20 mouse cellular contexts compared by ENCODE assay signal in genomic region chr6:148640595-148640994, GRCm38 (mm10).
"Had no signal": no experiment of that assay in that cellular context is flagged by ENCODE, and none has a peak within 500 bp of the region (broad histone marks: within the 10 kb centered on the region; RNA-seq: fewer than 3 reads in every experiment).

No protein-coding gene starts in this region.

- ATAC-seq: intestine, embryonic 15.5 days; midbrain, embryonic 15.5 days had no signal

- DNase-seq: kidney, adult 18-20 months; kidney, adult 9 months; kidney, postnatal 14 days; kidney, postnatal 4 days; left cerebral cortex, postnatal 4 days; lung, postnatal 10 days; lung, postnatal 36 days; right cerebral cortex, adult 18-20 months; right cerebral cortex, postnatal 14 days; thymus, adult 2 months; thymus, postnatal 14 days; thymus, postnatal 4 days had no signal

- H3K27ac ChIP-seq: intestine, embryonic 15.5 days; limb, embryonic 13.5 days; lung, embryonic 15.5 days; midbrain, embryonic 12.5 days; midbrain, embryonic 15.5 days; neural tube, embryonic 12.5 days; neural tube, embryonic 15.5 days; stomach, postnatal 0 days had no signal

- H3K36me3 ChIP-seq: intestine, embryonic 15.5 days; limb, embryonic 13.5 days; lung, embryonic 15.5 days; midbrain, embryonic 12.5 days; midbrain, embryonic 15.5 days; neural tube, embryonic 12.5 days; neural tube, embryonic 15.5 days had no signal

- H3K4me2 ChIP-seq: intestine, embryonic 15.5 days; limb, embryonic 13.5 days; lung, embryonic 15.5 days; midbrain, embryonic 12.5 days; midbrain, embryonic 15.5 days; neural tube, embryonic 12.5 days; neural tube, embryonic 15.5 days had no signal

- H3K4me1 ChIP-seq: intestine, embryonic 15.5 days; limb, embryonic 13.5 days; lung, embryonic 15.5 days; midbrain, embryonic 12.5 days; midbrain, embryonic 15.5 days; neural tube, embryonic 12.5 days; neural tube, embryonic 15.5 days had no signal

- H3K9ac ChIP-seq: intestine, embryonic 15.5 days; limb, embryonic 13.5 days; lung, embryonic 15.5 days; midbrain, embryonic 12.5 days; midbrain, embryonic 15.5 days; neural tube, embryonic 12.5 days; neural tube, embryonic 15.5 days had no signal

- H3K27me3 ChIP-seq: intestine, embryonic 15.5 days; limb, embryonic 13.5 days; lung, embryonic 15.5 days; midbrain, embryonic 12.5 days; midbrain, embryonic 15.5 days; neural tube, embryonic 12.5 days; neural tube, embryonic 15.5 days had no signal

- H3K4me3 ChIP-seq: intestine, embryonic 15.5 days; limb, embryonic 13.5 days; lung, embryonic 15.5 days; midbrain, embryonic 12.5 days; midbrain, embryonic 15.5 days; neural tube, embryonic 12.5 days; neural tube, embryonic 15.5 days had no signal

- H3K9me3 ChIP-seq: intestine, embryonic 15.5 days; limb, embryonic 13.5 days; lung, embryonic 15.5 days; midbrain, embryonic 12.5 days; midbrain, embryonic 15.5 days; neural tube, embryonic 12.5 days; neural tube, embryonic 15.5 days had no signal
